Comparison of ENCODE assay signal across 22 mouse cellular contexts in the genomic region with DNA sequence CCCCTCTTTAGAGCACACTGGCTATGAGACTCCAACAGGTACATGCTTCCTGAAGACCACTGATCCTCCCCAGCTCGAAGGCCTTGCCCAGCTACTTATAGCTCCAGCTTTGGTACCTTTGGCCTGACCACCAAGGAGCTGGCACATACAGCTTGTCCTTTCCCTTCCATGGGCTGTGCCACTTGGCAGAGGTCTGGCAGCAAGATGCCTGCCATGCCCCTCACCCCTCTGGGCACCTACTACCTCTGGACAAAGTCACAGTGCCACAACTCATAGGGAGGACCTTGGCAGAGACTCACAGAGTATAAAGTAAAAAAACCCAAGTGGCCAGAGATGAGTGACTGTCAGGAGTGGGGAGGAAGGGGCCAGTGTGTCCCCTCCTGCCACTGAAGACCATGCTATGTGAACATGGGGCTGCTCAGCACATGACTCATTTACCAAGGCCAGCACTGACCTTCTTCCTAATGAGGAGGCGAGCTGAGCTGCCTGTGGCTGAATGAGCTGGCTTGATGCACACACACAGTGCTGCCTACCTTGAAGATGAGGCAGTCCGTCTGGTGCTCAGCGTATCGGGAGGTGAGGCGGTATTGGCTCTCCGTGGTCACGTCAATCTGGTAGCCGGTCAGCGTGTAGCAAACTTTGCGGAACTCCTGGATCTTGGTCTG.
DNase-seq lines count a peak whose midpoint lies in the region; ATAC-seq and TF ChIP-seq lines count a peak whose summit lies in the region.
"Had no signal": no experiment of that assay in that cellular context is flagged by ENCODE, and none has a peak within 500 bp of the region (broad histone marks: within the 10 kb centered on the region; RNA-seq: fewer than 3 reads in every experiment).

No protein-coding gene starts in this region.

- peak overlapping the region; percentile 14; the same call in 1 of the 2 replicates for H3K27ac ChIP-seq in embryonic fibroblast, embryonic 13.5 days (ENCODE audit: insufficient read depth, low read length)
- H3K27ac ChIP-seq: embryonic facial prominence, embryonic 13.5 days; forebrain, embryonic 10.5 days; forebrain, embryonic 15.5 days; heart, embryonic 10.5 days; heart, embryonic 15.5 days; hindbrain, embryonic 13.5 days; hindbrain, postnatal 0 days had no signal

- no peak for ATAC-seq in megakaryocyte, adult 5-6 weeks (ENCODE audit: poor library complexity, severe bottlenecking)
- ATAC-seq: forebrain, embryonic 15.5 days; hindbrain, postnatal 0 days had no signal

- H3K4me1 ChIP-seq in megakaryocyte, embryonic 14.5 days: peaks cover 46% of the 10 kb centered on the region
- peaks cover 8% of the 10 kb centered on the region for H3K4me1 ChIP-seq in embryonic fibroblast, embryonic 13.5 days (ENCODE audit: control insufficient read depth, insufficient read depth, low read length)
- H3K4me1 ChIP-seq: heart, embryonic 10.5 days had no signal

- no peaks in the 10 kb centered on the region for H3K9me3 ChIP-seq in megakaryocyte, embryonic 14.5 days
- H3K9me3 ChIP-seq: embryonic facial prominence, embryonic 13.5 days; forebrain, embryonic 10.5 days; forebrain, embryonic 15.5 days; heart, embryonic 10.5 days; heart, embryonic 15.5 days; hindbrain, embryonic 13.5 days had no signal

- H3K27me3 ChIP-seq in megakaryocyte, embryonic 14.5 days (replicated peaks): peaks cover 2% of the 10 kb centered on the region
- H3K27me3 ChIP-seq: embryonic facial prominence, embryonic 13.5 days; forebrain, embryonic 15.5 days; heart, embryonic 15.5 days had no signal

- no peak for TF ChIP-seq POLR2A in embryonic fibroblast, embryonic 13.5 days (IDR thresholded peaks at IDR 0.05; ENCODE audit: low read depth, low read length)

- H3K4me3 ChIP-seq in megakaryocyte, embryonic 14.5 days (replicated peaks): peak overlapping the region; percentile 40
- H3K4me3 ChIP-seq in embryonic fibroblast, embryonic 13.5 days (ENCODE audit: insufficient read depth, low read length): no peak overlapping the region
- H3K4me3 ChIP-seq: embryonic facial prominence, embryonic 13.5 days; erythroblast, embryonic 14.5 days; forebrain, embryonic 10.5 days; forebrain, embryonic 15.5 days; heart, embryonic 10.5 days; heart, embryonic 15.5 days; hindbrain, embryonic 13.5 days had no signal

- TF ChIP-seq CTCF in embryonic fibroblast, embryonic 13.5 days (IDR thresholded peaks at IDR 0.05; ENCODE audit: borderline replicate concordance, insufficient read depth, low read length): no peak

- peaks cover 38% of the 10 kb centered on the region for H3K36me3 ChIP-seq in megakaryocyte, embryonic 14.5 days (replicated peaks; ENCODE audit: low read length)
- H3K36me3 ChIP-seq: forebrain, embryonic 15.5 days; heart, embryonic 15.5 days had no signal

- peak; percentile 75 to 76 for DNase-seq in adrenal gland, adult (ENCODE audit: inconsistent age in 2 of 2, low spot score in 1 of 2)
- no peak for DNase-seq in adrenal gland, postnatal 4 days (ENCODE audit: low spot score in 2 of 2)
- peak; percentile 68 for DNase-seq in adrenal gland, postnatal 10 days
- no peak for DNase-seq in cerebellum, adult 11 months
- DNase-seq in lung, postnatal 36 days: no peak
- DNase-seq: cerebellum, adult 18-20 months; cerebellum, adult 9-11 months; cerebellum, postnatal 36 days; gastrocnemius, postnatal 36 days; heart, postnatal 14 days; kidney, adult 11 months had no signal

Comparison
In these comparisons a context has a peak if more than half of its experiments do, and no peak if none do; other contexts are left out.
1. DNase-seq: peak in adrenal gland, adult (2 of 2) and adrenal gland, postnatal 10 days (single experiment); none in adrenal gland, postnatal 4 days (0 of 2), cerebellum, adult 11 months (single experiment) and lung, postnatal 36 days (single experiment).